Mouse (Mus musculus): ENCODE results near the gene Vmn1r213. TPM values are rescaled to one million over a fixed set of nuclear protein-coding genes. Genes with fewer than 3 reads are reported as not detected.

The Vmn1r213 gene
- not detected for polyA plus RNA-seq (2012; fragmentation: generic; extraction: Trizol)

GRCm38 (mm10) chr13:23007356-23007755 is at the start of gene Vmn1r213:
Vmn1r213 (plus strand) TSS chr13:23007656.

DNA sequence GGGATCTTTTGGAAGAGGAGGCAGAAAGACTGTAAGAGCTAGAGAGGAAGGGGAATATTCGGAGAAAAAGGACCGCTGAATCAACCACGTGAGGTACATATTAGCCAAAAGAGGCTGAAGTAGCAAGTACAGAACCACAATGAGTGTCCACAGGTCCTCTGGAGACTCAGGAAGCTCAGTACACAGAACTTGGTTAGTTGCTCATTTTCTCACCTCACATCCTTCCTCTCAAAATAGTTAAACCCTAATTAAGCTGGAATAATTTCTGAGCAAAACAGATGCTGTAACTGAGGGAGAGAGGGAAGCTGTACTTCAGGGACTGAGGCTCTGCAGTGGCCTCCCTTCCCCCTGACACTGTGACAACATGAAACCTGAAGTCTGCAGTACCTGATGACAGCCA is 22.7 kb downstream of the Vmn1r213 start, which contains the start of gene Vmn1r214:
TSS of gene Vmn1r214 (plus strand) at position 301 of the 400 bp plus-strand sequence.

Other genes starting within 250 kb of the Vmn1r213 start
- not detected for gene Vmn1r208, start 230.3 kb upstream of the Vmn1r213 start, polyA plus RNA-seq (2012; fragmentation: generic; extraction: Trizol)
- not detected for gene Vmn1r209, start 198.0 kb upstream of the Vmn1r213 start, polyA plus RNA-seq (2012; fragmentation: generic; extraction: Trizol)
- under 1 TPM in 1 of 2 experiments, not detected in 1; 0.02 TPM for gene Vmn1r210, start 176.3 kb upstream of the Vmn1r213 start, polyA plus RNA-seq (2012; fragmentation: generic; extraction: Trizol)
- not detected for gene Vmn1r211, start 150.1 kb upstream of the Vmn1r213 start, polyA plus RNA-seq (2012; fragmentation: generic; extraction: Trizol)
- gene Vmn1r212, start 123.5 kb upstream of the Vmn1r213 start, polyA plus RNA-seq (2012; fragmentation: generic; extraction: Trizol): not detected
- not detected for gene Vmn1r214, start 22.8 kb downstream of the Vmn1r213 start, polyA plus RNA-seq (2012; fragmentation: generic; extraction: Trizol)
- gene Vmn1r215, start 60.4 kb downstream of the Vmn1r213 start, polyA plus RNA-seq (2012; fragmentation: generic; extraction: Trizol): not detected
- not detected for gene Vmn1r217, start 110.6 kb downstream of the Vmn1r213 start, polyA plus RNA-seq (2012; fragmentation: generic; extraction: Trizol)
- not detected for gene Vmn1r218, start 125.5 kb downstream of the Vmn1r213 start, polyA plus RNA-seq (2012; fragmentation: generic; extraction: Trizol)
- not detected for gene Vmn1r219, start 151.7 kb downstream of the Vmn1r213 start, polyA plus RNA-seq (2012; fragmentation: generic; extraction: Trizol)
- gene Vmn1r220, start 180.3 kb downstream of the Vmn1r213 start, polyA plus RNA-seq (2012; fragmentation: generic; extraction: Trizol): not detected
- gene Vmn1r221, start 206.5 kb downstream of the Vmn1r213 start, polyA plus RNA-seq (2012; fragmentation: generic; extraction: Trizol): not detected
- not detected for gene Vmn1r222, start 228.3 kb downstream of the Vmn1r213 start, polyA plus RNA-seq (2012; fragmentation: generic; extraction: Trizol)
- not detected for gene Vmn1r223, start 239.5 kb downstream of the Vmn1r213 start, polyA plus RNA-seq (2012; fragmentation: generic; extraction: Trizol)

Measured in C3H10T1/2 (cell line).